Mouse (Mus musculus) hematopoietic stem cell, adult 5-6 weeks (primary cell): ENCODE data around the gene Txnrd2. TPM values are rescaled to one million over a fixed set of nuclear protein-coding genes. Genes with fewer than 3 reads are reported as not detected.

Experiments
- ATAC-seq, 2 experiments: fragments of 125-278 bp in 1 of 2; replicated peaks in 1 of 2; 2 replicates each; pipeline ENCODE4 v1.8.0; 2016 to 2017; ENCODE audit warnings: inconsistent platforms in 2 of 2, mild to moderate bottlenecking in 2 of 2, moderate number of reproducible peaks in 2 of 2, low read depth in 1 of 2, moderate TSS enrichment in 1 of 2; ENCODE audit not compliant: low FRiP score in 2 of 2, poor library complexity in 2 of 2, severe bottlenecking in 2 of 2, insufficient read depth in 1 of 2, low TSS enrichment in 1 of 2
- total RNA-seq: library from RNA; stranded (forward); fragments of 172-1452, 232-1000 nt; gene quantifications from 2 replicates; pipeline ENCODE4 v1.2.3, GENCODE M21; 2017

Txnrd2 gene
- total RNA-seq, 1 experiment from 2014 or later = 16.3 TPM

GRCm38 (mm10) chr16:18409776-18410175 is 16.4 kb upstream of the Txnrd2 start:
- no peak for ATAC-seq

- ATAC-seq = no peak
Observed at GRCm38 (mm10) chr16:18410418-18410817, 15.8 kb upstream of the Txnrd2 start.

DNA sequence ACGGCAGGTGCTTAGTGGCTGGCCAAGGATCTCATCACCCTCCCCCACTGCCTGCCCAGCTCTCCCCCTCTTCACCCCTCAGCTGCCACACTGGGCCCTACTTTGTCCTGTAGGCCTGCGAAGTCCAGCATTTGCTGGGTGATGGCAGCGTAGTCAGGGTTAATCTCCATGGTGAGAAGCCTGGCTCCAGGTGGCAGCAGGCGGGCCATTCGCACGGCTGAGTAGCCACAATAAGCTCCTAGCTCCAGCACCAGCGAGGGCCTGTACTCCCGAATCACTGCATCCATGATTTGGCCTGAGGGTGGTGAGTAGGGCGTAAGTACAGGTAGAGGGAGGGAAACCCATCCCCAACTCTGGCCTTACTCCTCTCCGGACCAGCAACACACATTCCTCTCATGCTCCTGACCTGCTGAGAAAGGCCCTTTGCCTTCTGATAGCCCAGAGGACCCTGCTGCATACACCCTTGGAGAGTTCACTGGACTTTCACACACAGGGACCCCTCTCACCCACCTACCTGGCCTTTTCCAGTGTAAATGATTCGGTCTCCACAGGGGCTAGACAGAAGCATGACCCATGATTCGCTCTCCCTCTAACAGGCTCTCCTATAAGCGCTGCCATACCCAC is 15.0 kb upstream of the Txnrd2 start:
- no peak for ATAC-seq

DNA sequence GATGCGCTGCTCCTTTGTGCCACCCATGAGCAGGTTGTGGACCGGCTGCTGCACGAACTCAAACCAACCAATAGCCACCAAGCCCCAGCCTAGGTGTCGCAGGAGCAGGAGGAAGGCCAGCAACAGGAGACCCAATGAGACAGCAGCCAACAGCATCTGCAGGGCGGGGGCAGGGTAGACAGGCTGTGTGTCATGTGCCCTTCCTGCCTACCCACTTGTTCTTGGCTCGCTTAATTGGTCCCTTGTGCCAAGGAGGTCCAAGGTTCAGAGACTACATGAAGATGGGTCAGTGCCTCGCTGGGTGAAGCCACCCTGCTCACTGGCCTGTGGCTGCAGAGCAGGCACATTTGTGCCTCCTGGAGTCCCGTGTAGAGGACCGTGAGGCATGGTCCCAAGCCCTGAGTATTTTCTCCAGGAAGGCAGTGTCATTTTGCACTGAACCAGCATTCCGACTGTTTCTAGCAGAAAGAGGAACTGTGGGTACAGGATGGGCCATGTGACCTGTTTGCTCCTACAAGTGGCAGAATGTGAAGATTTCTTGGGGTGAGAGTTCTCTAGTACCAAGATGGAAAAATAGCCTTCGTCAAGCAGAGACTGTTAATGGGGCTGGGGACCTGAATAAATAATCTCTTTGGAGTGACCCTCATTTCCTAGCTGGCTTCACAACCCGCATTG is 14.2 kb upstream of the Txnrd2 start:
- ATAC-seq = peak; percentile 88

DNA sequence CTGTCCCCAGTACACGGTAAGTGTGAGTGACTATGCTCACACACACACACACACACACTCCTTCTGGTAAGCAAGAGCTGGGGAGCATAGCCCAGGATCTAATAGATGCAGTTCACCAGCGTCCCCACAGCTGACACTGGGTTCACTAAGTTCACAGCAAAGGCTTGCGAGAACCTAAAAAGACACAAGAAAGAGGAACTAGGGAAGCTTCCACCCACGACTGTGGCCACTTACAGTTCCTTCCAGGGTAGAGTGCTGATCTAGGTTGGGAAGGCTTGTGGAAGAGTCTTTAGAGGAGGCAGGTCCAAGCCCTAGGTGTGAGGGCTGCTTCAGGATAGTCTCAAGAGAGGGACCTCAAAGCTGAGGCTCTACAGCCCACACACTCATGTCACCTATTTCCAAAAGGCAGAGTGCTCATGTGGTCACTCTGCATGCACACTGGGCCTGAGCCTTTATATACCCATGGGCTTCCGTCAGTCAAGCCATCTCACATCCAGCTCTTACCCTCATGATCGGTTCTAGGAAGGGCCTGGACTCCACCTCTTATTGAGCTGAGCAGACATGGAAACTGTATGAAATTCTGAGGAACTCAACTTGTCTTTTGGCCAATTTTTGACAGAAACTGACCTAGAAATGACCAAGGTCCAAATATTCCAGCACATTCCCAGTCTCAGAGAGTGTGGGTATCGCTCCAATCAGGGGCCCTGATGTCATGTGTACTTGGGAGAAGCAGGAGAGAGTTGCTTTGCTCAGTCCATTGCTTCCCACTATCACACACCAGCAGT is 13.0 kb upstream of the Txnrd2 start:
- ATAC-seq = peak; percentile 35 to 52

DNA sequence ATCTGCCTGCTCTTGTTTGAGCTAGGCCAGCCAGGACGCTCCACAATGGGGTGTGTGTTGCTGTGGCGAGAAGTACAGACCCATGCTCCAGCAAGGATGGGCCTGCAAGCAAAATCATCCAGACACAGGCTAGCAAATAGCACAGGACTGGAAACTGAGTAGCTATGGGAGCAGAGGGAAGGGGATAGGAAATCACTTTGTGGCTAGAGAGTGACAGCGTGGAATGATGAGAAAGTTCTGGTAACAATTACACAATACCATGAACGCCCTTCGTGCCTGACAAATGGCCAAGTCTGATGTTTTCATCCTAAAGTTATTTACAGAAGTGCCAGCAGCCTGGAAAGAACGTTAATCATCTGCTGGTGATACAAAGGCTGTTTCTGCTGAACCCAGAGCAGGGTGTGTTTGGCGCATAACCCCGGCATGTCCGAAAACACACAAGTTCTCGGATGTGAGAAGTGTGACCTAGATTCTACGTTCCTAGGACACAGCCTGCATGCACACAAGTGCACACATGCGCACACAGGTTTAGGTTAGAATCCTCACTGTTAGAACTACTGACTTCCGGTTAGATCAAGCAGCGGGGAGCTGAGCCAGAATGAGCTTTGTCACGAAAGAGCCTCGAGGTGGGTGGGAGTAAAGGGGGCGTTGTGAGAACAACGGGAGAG is 10.0 kb upstream of the Txnrd2 start:
- ATAC-seq = no peak

DNA sequence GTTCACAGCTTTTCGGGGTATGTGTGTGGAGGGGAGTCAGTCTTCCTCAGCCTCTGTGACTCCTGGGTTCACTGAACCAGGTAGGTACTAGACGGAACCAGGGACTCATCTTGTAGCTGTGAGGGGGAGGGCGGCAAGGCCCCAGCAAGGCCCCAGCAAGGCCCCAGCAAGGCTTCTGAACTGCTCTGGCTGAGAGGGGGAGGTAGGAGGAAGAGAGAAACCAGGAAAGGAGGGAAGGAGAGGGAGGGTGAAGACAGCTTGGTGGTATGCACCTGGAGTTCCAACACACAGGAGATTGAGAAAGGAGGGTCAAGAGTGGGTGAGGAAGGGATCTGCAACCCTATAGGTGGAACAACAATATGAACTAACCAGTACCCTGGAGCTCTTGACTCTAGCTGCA is 9.3 kb upstream of the Txnrd2 start:
- ATAC-seq = no peak

- no peak for ATAC-seq
Observed at GRCm38 (mm10) chr16:18417491-18417890, 8.7 kb upstream of the Txnrd2 start.

GRCm38 (mm10) chr16:18418756-18419602 is 7.2 kb upstream of the Txnrd2 start:
- ATAC-seq = peak in 1 of 2 experiments; percentile 12; a peak in 1 of 4 replicates

- ATAC-seq = peak in 1 of 2 experiments; percentile 46; a peak in 2 of 4 replicates
Observed at GRCm38 (mm10) chr16:18419603-18420026, 6.6 kb upstream of the Txnrd2 start.

DNA sequence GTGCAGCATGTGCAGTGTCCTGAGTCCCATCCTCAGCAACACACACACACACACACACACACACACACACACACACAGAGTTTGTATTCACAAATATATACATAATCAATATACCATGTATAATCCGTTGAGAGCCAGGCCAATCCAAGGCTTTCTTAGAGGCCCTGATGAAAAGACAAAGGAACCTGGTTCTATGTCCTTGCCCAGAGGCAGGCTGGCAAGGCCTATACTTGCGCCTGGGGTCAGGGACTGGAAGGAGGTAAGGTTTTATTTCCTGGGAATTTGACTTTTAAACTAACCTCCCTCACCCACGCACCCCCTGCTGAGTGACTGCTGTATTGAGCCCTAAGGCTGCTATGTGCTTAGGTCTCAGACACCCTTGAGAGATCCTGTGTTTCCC is 5.6 kb upstream of the Txnrd2 start:
- ATAC-seq = no peak

DNA sequence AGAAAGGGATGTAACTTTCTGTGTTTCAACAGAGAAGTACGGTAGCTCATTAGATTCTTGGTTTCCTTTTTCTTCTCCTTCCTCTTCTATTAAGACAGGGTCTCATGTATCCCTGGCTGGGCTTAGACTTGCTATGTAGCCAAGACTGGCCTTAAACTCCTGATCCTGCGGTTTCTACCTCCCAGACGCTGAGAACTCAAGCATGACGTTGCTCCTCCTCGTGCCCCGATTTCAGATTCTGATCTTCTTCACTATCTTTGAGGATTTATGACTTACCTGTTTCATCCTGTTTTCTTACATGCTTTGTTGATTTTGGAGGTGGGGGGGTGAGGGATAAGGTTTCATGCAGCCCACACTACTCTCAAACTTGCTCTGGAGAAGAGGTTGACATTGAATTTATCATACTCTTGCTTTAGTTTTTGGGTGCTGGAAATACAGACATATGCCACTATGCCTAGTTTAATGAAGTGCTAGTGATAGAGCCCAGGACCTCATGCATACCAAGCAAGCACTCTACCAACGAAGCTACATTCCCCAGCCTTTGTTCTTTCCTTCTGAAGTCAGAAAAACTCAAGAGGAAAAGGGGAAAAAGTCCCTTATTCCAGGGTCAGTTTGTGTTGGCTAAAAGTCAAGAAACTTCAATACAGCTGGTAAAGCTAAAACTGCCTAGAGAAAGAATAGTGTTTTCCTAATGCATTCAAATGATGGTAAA is 2.8 kb upstream of the Txnrd2 start:
- ATAC-seq = no peak

GRCm38 (mm10) chr16:18423915-18424265 is 2.3 kb upstream of the Txnrd2 start:
- ATAC-seq = no peak

DNA sequence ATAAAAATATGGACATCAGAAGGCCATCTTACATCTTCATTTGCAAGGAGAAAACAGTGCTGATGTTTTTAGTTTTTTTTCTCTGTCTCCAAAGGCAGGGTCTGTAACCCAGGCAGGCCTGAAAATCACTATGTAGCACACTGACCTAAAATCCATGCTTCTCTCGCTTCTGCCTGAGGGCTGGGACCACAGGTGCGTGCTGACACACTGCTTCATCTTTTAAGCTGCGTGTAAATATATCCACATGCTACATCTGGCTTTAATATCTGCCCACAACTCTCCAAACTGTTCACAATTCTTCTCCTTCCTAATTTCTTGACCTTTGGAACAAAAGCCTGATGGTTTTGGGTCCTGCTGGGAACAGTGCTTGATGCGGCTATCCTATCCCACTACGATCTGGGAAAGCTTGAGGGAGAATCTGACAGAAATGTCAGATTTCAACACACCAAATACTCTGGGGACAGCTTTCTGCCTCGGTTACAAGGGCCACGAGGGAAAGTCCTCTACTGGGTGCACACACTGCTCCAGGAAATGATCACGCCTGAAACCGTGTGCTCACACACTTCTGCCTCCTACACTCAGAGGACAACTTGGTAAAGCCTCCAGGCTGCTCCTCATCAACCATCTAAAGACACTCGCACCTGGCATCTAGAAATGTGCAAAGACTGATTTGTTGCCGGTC is 1.7 kb upstream of the Txnrd2 start:
- no peak for ATAC-seq

- 0 out of 4 replicates have a peak, but pooled peaks have one; percentile 3 to 8 for ATAC-seq
Observed at GRCm38 (mm10) chr16:18425475-18426214, 539 bp upstream of the Txnrd2 start.
